Mouse (Mus musculus): ENCODE data around the gene Tex14.

Tex14 gene

DNA sequence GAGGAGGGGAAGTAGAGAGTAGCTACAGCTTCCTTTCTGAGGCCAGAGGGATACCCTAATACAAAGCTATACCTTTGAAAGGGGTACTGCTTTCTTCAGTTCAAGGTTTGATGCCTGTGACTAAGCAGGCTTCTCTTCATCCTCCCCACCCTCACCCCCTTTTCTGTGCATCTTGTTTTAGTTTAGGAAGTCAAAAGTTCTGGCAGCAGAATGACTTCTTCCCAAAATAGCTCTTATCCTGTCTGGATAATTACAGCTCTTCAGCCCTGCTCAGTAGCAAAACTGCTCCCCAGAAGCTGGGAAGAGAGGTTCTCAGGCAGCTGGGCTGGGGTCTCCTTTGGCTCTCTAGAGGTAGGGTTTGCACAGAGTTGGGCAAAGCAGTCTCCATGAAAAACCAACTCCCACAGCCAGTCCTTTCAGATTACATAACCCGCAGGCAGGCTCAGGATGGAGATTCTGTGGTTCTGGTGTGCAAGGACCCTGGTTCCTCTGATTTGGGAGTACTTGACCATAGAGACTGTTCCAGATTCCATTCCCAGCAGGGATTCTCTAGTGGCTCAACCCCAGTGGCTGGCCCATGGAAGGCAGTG is 166.6 kb downstream of the Tex14 start:
- DNase-seq (ENCODE audit: low read depth, low spot score), result no peak

DNA sequence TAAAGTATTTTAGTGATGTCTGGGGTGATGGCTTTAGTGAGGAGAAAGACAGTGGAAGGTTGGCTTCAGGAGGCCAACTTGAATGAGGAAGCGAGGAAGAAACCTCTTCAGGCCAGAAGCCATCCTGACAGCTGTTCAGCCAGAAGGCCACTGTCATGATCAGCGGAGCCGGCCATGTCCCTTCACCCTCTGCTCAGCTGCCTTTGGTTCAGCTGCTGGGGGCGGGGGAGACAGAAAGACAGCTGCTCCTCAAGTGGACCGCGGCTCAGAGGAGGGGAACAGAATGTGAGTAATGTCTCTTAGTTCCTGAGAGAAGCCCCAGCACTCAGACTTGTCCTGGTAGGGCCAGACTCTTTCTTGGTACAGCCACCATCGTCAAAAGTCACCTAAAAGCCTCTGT is 168.9 kb downstream of the Tex14 start:
- DNase-seq (ENCODE audit: low read depth, low spot score), result no peak

DNA sequence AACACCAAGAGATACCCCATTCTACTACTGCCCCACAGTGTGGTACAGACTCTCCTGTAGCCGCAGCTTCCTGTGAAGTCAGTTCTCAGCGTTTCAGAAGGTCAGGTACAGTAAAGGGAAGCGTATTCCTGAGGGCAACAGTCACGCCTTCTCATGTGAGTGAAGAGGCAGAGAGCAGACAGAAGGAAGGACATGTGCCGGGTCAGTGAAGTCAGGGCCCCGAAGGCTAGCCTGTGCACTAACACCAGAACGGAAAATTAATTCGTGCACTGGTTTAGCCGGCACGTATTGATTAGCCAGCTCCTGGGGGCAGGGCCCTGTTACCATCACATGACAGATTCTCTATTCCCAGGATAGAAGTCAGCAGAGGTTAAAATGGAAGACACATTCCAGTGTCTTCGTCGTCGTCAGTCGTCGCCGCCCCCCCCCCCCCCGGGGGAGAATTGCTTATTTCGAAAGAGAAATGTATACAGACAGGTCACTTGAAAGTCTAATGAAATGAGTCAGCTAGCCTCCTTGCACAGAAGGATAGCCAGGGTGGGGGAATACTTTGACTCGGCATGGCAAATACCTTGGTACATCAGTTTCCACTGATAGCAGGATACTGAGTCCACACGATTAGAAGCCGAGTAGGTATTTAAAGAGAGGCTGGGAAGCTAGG is 169.8 kb downstream of the Tex14 start:
- no peak for DNase-seq (ENCODE audit: low read depth, low spot score)

DNA sequence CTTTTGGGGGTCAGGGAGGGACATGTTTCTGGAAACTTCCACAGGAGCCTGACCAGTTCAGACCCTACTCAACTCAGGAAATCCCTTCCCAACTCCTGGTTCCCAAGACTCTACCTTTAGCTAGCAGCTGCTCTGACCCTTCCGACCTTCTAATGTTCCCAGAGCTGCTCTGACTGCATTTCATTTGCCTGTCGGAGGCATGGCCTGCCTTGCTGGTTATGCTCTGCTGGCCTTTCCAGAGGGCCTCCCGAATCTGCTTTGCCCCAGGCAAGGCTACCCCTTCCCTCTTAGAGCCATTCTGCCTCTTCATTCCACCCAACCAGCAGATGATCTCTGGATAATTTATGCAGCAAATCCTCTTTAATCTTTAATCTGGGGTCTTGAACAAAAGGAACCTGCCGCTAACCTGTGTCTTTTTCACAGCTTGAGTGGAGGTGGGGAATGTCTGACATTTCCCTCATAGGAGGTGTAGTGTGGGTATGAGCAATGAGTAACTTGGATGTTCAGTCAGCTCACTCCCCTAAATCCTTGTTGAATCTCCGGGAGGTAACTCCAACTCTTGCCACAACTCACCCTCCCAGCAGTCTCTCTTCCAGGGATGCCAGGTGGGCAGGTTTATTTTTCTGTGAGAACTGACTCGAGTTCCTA is 172.9 kb downstream of the Tex14 start:
- no peak for DNase-seq (ENCODE audit: low read depth, low spot score)

DNA sequence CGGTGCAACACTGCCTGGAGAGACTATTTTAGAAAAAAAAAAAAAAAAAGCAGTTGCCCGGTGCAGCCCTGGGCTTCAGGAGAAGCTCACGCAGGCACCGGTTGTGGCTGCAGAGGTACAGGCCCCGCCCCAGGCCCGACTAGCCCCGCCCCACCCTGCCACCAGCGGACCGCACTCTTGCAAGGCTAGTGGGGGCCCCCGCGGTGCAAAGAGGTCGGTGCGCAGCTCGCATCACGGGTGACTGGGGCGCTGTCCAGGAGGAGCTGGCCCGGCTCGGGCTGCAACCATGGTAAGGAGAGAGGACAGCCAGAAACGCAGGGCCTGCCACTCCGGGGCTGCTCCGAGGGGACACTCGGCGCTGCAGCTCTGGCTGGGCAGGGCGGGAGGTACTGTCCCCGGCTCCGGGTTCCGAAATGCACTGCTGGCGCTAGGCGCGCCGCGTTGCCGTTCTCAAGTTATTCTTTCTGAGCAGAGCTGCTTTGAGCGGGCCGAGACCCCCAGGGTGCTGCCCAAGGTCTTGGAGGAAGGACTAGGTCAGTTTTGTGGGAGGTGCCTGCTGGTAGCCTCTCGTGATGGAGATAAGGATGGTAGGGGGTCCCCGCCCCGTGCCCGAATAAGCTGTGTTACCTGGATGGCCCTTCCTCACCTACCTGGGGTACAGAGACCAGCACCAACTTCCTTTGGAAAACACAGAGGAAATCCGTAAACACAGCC is 173.5 kb downstream of the Tex14 start:
- DNase-seq (ENCODE audit: low read depth, low spot score), result no peak

DNA sequence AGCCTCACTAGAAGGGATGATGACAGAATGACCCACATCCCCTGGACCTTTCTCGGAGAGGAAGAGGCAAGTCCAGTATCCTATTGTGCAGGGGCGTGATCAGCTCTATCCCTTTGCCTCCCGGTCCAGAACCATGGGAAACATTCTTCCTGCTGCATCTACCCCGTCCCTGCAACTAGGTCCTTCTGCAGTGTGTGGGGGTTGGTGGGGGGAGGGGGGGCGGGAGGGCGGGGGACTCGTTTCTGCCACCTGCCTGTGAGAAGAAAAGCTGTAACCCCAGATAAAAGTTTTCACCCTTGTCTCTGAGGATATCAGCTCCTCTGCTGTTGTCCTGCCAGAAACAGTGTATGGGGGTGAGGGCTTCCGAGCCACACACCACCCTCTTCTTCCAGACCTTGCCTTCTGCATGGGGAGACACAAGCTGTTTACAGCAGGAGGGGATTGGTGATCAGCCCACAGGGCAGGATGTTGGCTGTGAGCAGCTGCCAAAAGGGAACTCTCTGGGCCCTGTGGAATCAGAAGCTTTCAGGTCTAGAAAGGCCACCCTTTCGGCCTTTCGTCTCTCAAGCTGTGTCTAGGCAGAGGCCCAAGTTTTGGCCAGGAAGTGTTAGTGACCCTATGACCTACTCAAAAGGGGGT is 174.2 kb downstream of the Tex14 start:
- DNase-seq (ENCODE audit: low read depth, low spot score), result no peak

DNA sequence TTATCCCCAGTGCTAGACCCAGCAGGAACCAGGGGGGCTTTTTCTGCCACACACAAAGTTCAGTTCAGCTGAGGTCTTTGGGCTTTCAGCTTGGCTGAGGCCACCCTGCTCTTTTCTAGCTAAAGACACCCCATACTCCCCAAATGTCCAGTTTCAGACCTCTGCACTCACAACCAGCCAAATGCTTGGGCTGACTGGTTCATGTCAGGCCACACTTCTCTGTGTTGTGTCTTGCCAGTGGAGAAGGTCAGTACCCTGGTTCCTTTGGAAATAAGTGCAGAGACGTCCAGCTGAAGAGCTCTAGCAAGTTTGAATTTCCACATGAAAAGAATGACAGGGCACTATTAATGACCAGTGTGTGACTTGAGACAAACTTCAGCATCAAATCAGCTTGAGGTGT is 174.8 kb downstream of the Tex14 start:
- DNase-seq (ENCODE audit: low read depth, low spot score), result no peak

DNA sequence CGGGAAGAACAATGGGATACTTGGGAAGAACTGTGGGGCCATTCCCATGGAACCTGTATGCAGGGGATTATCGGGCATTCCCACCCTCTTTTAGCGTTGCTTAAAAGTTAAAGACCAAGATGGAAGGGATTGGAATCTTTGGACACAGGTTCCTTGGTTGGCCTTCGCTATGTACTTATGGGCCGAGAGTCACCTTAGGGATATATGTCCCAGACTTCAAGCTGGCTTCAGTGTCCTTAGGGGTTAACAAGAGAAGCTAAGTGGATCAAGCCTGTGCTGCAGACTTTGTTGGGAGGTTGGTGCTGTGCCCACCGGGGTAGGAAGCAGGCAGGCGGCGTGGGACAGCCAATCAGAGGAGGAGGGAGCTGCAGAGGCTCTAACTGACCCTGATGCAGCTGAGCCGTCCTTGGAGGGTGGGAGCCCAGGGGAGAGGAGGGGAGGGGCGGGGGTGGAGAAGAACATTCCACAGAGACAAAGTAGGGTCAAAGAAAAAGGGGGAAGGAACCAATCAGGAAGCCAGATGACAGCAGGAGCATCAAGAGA is 175.7 kb downstream of the Tex14 start:
- DNase-seq (ENCODE audit: low read depth, low spot score), result no peak

DNA sequence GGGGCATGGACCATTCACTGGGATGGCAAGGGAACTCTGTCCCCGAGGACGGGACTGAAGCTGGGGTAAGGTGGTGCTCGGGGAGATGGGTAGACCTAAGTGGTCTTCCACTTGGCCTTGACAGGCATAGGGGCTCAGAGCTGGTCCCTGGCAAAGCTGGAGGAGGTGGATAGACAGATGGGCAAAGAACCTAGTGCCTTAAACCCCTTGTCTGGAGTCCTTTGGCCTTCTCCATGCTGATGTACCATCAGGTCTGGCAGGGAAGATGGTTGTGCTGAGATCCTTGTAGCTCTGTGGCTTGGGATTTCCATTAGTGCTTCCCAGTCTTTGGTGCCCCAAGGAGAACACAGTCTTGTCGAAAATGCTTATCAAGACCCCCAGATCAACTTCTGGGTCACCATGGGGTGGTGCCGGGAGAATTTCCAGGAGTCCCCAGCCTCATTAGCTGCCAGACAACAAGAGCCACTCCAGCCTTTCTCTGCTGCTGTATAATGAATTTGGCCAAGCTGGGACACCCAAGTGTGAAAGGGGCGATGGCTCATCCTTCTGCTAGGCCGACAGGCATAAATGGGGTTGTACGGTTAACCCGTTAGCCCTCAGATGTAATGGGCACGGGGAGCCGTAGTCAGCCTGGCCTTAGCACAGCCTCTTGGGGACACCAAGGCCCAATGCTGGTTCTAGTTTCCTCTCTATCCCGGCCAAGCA is 176.4 kb downstream of the Tex14 start:
- no peak for DNase-seq (ENCODE audit: low read depth, low spot score)

DNA sequence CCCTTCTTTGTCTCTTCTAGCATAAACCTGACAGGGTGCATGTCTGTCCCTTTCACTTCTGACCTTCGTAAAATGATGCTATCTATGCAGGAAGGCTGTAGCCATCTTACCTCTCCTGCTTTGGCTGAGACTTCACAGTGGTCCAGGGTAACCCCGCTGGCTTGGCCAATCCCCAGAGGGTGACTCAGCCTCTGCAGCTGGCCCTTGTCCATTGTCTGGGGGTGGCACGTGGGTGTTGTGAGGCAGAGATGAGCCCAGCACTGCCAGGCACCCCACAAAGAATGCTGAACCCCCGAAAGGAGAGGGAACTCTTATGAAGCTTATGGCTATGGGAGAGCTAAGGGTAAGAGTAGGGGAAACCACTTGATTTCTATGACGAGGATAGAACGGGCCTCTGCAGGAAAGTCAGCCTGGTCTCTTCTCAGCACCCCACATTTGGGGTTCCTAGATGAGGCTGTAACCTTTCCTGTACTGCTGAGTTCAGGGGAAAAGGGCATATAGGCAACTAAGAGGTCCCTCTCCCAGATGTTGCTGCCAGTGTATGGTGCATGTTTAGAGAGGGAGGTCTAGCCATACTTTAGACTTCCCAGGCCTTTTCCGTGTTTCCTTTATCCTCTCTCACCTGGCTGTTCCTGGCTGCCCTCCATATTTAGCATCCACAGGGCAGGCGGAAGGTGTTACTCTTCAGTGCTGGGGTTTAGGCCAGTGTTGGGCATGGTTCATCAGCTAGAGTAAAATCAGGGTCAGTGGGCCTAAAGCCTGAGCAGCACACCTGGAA is 177.3 kb downstream of the Tex14 start:
- no peak for DNase-seq (ENCODE audit: low read depth, low spot score)

DNA sequence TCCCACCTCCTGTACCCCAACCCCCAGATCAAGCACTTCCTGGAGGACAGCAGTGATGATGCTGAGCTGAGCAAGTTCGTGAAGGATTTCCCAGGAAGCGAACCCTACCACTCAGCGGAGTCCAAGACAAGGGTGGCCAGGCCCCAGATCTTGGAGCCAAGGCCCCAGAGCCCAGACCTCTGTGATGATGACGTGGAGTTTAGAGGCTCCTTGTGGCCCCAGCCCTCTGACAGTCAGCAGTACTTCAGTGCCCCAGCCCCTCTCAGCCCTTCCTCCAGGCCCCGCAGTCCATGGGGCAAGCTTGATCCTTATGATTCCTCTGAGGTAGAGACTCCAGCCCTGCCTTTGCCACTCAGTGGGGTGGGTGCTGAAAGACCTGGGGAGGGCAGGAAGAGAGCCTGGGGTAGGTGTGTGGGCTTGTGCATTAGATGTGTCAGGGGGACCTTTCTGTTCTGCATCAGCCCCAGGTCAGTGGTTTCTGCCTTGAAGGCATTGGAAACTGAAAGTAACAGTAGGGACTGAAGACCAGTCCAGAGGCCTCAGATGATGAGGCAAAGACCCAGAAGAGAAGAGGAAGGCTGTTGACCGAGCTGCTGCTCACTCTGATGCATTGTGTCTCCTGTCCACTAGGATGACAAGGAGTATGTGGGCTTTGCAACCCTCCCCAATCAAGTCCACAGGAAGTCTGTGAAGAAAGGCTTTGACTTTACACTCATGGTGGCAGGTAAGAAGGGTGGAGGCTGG is 178.6 kb downstream of the Tex14 start:
- DNase-seq (ENCODE audit: low read depth, low spot score), result no peak

DNA sequence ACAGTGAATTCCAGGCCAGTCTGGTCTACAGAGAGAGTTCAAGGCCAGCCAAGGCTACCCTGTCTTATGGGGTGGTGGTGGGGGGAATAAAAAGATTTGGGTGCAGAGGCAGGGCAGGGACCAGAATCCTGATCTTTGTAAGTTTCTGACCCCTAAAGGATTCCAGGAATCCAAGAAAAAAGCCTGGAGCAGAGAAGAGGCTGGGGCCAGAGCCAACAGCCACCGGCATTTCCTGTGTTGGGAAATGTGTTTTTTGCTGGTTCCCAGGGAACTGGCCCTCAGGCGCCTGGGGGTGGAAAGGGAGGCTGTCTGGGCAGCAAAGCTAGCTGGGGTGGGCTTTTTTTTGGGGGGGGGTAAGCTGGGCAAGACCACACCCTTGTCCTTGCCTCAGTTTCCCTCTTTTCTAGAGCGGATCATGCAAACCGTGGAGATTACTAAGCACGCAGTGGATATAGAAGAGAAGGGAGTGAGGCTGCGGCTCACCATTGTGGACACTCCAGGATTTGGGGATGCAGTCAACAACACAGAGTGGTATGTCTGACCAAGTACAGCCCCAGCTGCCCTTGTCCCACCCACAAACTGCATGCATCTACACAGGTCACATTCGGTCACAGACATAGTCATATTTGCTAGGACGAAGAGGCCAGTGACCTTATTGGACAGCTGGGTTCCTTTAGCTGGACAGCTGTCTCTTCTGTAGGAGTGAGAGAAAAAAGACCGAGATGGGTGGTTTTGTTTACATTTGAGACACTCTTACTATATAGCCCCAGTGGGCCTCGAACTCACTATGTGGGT is 180.0 kb downstream of the Tex14 start:
- DNase-seq (ENCODE audit: low read depth, low spot score), result no peak

DNA sequence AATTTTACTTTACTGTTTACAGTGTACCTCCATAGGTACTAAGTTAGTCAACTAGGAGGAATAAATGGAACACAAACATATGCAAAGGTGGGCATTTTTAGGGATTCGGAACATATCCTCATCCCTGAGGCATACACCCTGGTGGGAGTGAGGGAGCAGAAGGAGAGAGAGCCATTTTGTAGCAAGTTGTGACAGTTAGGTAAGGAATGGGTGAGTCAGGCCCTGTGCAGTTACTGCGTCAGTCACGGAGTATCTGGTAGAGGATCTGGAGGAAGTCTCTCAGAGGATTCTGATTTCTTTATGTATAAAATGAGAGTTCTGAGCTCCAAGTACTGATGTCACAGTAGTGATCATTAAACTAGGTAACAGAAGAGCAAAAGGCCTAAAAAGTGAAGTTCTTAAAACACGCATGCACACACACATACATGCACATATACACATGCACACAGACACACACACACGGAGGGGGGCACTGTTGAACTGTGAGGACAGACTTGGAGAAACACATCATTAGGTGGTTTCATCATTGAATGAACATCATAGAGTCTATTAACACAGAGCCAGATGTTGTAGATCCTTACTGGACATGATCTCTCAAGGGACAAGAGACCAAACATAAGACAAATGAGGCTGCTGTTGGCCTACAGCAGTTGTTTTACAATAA is 182.5 kb downstream of the Tex14 start:
- no peak for DNase-seq (ENCODE audit: low read depth, low spot score)

DNA sequence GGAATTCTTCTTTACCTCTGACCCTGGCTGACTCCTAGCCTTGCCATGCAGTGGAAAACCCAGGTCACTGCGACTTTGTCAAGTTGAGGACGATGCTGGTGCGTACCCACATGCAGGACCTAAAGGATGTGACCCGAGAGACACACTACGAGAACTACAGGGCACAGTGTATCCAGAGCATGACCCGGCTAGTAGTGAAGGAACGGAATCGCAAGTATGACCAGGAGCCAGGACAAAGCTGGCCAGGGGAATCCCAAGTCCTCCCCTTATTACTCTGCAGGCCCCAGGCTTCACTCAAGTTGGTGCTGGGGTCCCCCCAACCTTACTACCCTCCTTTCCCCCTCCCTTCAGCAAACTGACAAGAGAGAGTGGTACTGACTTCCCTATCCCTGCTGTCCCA is 184.7 kb downstream of the Tex14 start:
- no peak for DNase-seq (ENCODE audit: low read depth, low spot score)

DNA sequence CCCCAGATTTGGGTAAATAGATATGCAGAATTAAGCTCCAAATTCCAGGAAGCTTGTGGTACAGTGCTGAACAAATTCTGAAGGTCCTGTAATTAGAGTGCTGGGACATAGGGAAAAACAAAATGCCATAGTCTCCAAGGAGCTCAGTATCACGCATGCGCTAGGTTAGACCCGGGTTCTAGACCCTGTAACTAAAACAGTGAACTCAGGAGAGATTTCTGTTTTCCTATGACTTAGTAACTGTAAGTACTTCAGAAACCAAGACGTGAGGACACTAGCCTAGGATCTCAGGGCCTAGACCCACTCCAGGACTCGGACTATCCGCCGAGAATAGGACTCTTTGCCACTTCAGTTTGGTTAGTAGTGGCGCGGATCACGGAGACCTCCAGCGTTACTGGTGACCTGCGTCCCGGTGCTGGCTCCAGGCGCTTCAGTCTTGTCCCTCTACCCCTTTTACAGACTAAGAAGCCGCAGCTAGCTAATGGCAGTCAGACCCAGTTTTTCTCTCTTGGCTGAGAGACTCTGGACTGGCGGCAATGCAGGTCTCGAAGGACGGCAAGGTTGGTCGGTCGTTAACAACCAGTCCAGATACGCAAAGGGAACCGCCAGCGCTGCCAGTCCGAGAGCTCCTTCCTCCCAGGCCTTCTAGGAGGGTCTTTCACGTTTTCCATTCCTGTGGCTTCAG is 186.1 kb downstream of the Tex14 start:
- no peak for DNase-seq (ENCODE audit: low read depth, low spot score)

DNA sequence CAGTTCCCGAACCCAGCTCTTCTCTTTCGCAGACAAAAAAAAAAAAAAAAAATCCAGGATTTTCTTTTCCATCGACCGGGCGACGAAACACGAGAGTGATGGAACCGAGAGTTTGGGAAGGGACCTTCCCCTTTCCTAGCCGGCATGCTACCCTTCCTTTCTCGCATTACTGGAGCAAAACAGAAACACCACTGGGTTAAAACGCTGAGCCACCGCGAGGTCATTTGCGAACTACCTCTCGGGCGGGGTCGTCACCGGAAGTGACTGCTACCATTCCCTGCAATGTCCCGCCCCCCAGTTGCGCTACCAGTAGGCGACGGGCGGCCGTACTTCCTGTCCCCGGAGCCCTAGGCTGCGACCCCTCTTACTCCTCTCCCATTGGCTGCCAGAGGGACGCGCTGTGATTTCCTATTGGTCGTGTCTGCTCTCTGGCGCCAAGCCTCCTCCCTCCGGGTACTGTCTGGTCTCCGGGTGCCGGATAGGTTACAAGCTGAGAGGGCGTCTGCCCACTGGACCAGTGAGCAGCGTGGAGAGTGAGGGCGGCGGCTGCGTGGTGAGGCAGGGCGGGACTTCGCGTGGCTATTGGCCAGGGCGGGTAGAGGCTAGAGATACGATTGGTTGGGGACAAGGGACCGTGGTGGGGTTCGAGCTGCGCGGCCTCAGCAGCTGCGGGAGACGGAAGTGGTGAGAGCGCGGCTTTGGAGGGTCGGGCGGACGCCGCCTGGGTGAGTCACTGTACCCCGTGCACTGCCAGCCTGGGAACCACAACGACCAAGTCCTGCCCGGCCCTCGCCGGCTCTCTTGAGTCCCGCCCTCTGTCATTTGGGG is 186.9 kb downstream of the Tex14 start, which contains the start of gene Mtmr4:
Gene Mtmr4, plus strand, starts transcription at position 637 of the 828 bp plus-strand sequence.
- peak; percentile 100 for DNase-seq (ENCODE audit: low read depth, low spot score)

DNA sequence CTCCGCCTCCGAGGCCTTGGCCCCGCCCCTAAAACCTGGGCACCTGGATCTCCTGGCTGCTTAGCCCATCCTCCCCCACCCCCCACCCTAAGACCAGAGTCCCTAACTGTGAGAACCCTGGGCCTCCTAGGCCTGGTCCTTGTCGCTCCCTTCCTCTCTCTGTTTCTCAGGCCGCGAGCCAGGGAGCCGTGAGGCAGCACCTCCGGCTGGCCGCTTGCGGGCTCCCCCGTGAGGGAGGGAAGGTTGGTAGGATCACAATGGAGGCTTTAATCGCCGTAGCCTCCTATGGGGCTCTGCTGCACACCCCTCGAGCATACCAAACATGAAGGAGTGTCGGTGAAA is 187.5 kb downstream of the Tex14 start:
- no peak for DNase-seq (ENCODE audit: low read depth, low spot score)

Measured in WW6 (cell line).